Mouse (Mus musculus): ENCODE measurements around the gene Acot5.

- no peak for TF ChIP-seq POLR2A (IDR thresholded peaks at IDR 0.05; ENCODE audit: low read depth, low read length)
- TF ChIP-seq ZC3H11A (IDR thresholded peaks at IDR 0.05; ENCODE audit: low read depth, low read length): no peak
These were observed 1.4 kb upstream of the Acot5 start for GRCm38 (mm10) chr12:84067752-84068151.
